9 mouse cellular contexts compared by ENCODE assay signal in the genomic region with DNA sequence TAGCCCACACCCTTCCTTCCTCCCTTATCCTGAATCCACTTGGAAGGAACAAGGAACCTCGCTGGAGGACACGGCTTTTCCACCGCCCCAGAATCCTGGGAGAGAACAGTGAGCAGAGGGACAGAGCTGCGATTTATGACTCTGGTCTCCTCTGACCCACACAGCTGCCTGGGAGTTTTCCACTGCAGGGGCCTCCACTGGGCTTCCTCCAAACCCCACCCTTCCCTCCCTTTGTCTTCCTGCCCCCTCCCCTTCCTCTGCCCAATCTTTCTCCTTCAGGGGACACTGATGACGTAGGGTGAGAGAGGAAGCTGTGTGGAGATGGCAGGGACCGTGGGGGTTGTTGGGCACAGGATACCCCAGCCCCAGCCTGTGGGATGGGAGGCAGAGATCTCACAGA. TPM values are rescaled to one million over a fixed set of nuclear protein-coding genes. Genes with fewer than 3 reads are reported as not detected.
A peak's percentile ranks its signal among the peaks of the same experiment; 100 is the strongest.
DNase-seq lines count a peak whose midpoint lies in the region; ATAC-seq and TF ChIP-seq lines count a peak whose summit lies in the region.
"Had no signal": no experiment of that assay in that cellular context is flagged by ENCODE, and none has a peak within 500 bp of the region (broad histone marks: within the 10 kb centered on the region; RNA-seq: fewer than 3 reads in every experiment).

A gene (plus strand): TSS at position 286 of the 400 bp plus-strand sequence.

- no peak for ATAC-seq in embryonic facial prominence, embryonic 12.5 days (ENCODE audit: insufficient number of reproducible peaks, insufficient read depth, low FRiP score, low TSS enrichment)

- peak; percentile 13 for TF ChIP-seq POLR2A in kidney, adult 2 months (IDR thresholded peaks at IDR 0.05; ENCODE audit: low read depth, low read length)
- TF ChIP-seq POLR2A in lung, adult 2 months (IDR thresholded peaks at IDR 0.05; ENCODE audit: borderline replicate concordance, extremely low read depth, low read depth, low read length): 0 out of 2 replicates have a peak, but pooled peaks have one; percentile 34

- no peak within 1 kb of the TSS for H3K4me2 ChIP-seq in embryonic facial prominence, embryonic 12.5 days (replicated peaks)
- H3K4me2 ChIP-seq: embryonic facial prominence, embryonic 15.5 days had no signal

- 0 out of 2 replicates have a peak within 1 kb of the TSS, but pooled peaks have one; percentile 41 for H3K27ac ChIP-seq in embryonic facial prominence, embryonic 12.5 days
- peak within 1 kb of the TSS; percentile 89 for H3K27ac ChIP-seq in kidney, adult 2 months (ENCODE audit: insufficient read depth, low read depth, low read length)
- H3K27ac ChIP-seq: embryonic facial prominence, embryonic 15.5 days had no signal

- no peaks in the 10 kb centered on the region for H3K27me3 ChIP-seq in embryonic facial prominence, embryonic 12.5 days
- no peaks in the 10 kb centered on the region for H3K27me3 ChIP-seq in kidney, adult 2 months (replicated peaks; ENCODE audit: control insufficient read depth, insufficient read depth, low read length)
- H3K27me3 ChIP-seq: embryonic facial prominence, embryonic 15.5 days had no signal

- peak; percentile 12 for DNase-seq in cerebellum, adult 9-10 months
- DNase-seq in cerebellum, postnatal 14 days: no peak
- DNase-seq in kidney, adult 2 months: peak; percentile 91
- no peak for DNase-seq in lung, adult 2 months
- DNase-seq in right cerebral cortex, postnatal 25 days: no peak
- DNase-seq in right cerebral cortex, postnatal 4 days: no peak
- no peak for DNase-seq in urinary bladder, postnatal 10 days (ENCODE audit: low spot score)

- 82% methylated on average over 6 of the region's 6 CpGs for WGBS in embryonic facial prominence, embryonic 12.5 days
- WGBS in kidney, adult 2 months: 24% methylated on average over 6 of the region's 6 CpGs
- 20% methylated on average over 6 of the region's 6 CpGs for WGBS in lung, adult 2 months

- no peak within 1 kb of the TSS for H3K4me3 ChIP-seq in embryonic facial prominence, embryonic 12.5 days
- peak within 1 kb of the TSS; percentile 25; the same call in 1 of the 2 replicates for H3K4me3 ChIP-seq in kidney, adult 2 months (ENCODE audit: insufficient read depth, low read depth, low read length)
- no peak within 1 kb of the TSS for H3K4me3 ChIP-seq in lung, adult 2 months (replicated peaks; ENCODE audit: extremely low read depth, low read depth, low read length)
- H3K4me3 ChIP-seq: embryonic facial prominence, embryonic 15.5 days had no signal

- no peaks in the 10 kb centered on the region for H3K9me3 ChIP-seq in embryonic facial prominence, embryonic 12.5 days
- H3K9me3 ChIP-seq: embryonic facial prominence, embryonic 15.5 days had no signal

- H3K4me1 ChIP-seq in embryonic facial prominence, embryonic 12.5 days: peaks cover 5% of the 10 kb centered on the region; the same call in 1 of the 2 replicates
- peaks cover 35% of the 10 kb centered on the region for H3K4me1 ChIP-seq in kidney, adult 2 months (ENCODE audit: control insufficient read depth, insufficient read depth, low read length)
- peaks cover 15% of the 10 kb centered on the region for H3K4me1 ChIP-seq in lung, adult 2 months (ENCODE audit: control insufficient read depth, insufficient read depth, low read length)

- H3K36me3 ChIP-seq in embryonic facial prominence, embryonic 12.5 days: peaks cover 45% of the 10 kb centered on the region
- H3K36me3 ChIP-seq in kidney, adult 2 months (ENCODE audit: control insufficient read depth, insufficient read depth, low read length): no peaks in the 10 kb centered on the region; the same call in 1 of the 2 replicates

- TF ChIP-seq CTCF in kidney, adult 2 months (conservative IDR thresholded peaks at IDR 0.05; ENCODE audit: insufficient read depth, insufficient read length, low read depth, low read length): no peak
- TF ChIP-seq CTCF in lung, adult 2 months (IDR thresholded peaks at IDR 0.05; ENCODE audit: insufficient read depth, low read length): no peak

- H3K9ac ChIP-seq in embryonic facial prominence, embryonic 12.5 days: no peak within 1 kb of the TSS
- H3K9ac ChIP-seq: embryonic facial prominence, embryonic 15.5 days had no signal

RNA-seq across cellular contexts. Expression of the gene that starts here (rescaled TPM):
- 0.17 TPM in 1 of 2 replicates, not detected in the other for polyA plus RNA-seq in embryonic facial prominence, embryonic 12.5 days (2016; fragmentation: Nextera tagmentation; extraction: Ambion mirVana)
- polyA plus RNA-seq in kidney, adult 2 months (2012; rRNA removed): 28.2 and 33.1 TPM in 2 replicates
- polyA plus RNA-seq in lung, adult 2 months (2012; rRNA removed): 20.6 and 27.6 TPM in 2 replicates

Comparison
In these comparisons a context has a peak if more than half of its experiments do, and no peak if none do; other contexts are left out.
1. RNA of the gene that starts here (polyA plus RNA-seq): 28.2 to 33.1 TPM in kidney, adult 2 months and 20.6 to 27.6 TPM in lung, adult 2 months; 0.17 TPM in embryonic facial prominence, embryonic 12.5 days; every median in the first group is over 10 times any median in the second.
2. DNase-seq: peak in cerebellum, adult 9-10 months (single experiment) and kidney, adult 2 months (single experiment); none in cerebellum, postnatal 14 days (0 of 2), lung, adult 2 months (single experiment), right cerebral cortex, postnatal 25 days (single experiment), right cerebral cortex, postnatal 4 days (single experiment) and urinary bladder, postnatal 10 days (single experiment).